Mouse (Mus musculus) embryonic fibroblast, embryonic 13.5 days (primary cell): ENCODE measurements around the gene Ankrd12.

Experiments used
- CTCF ChIP-seq: IDR thresholded peaks from 2 replicates; pipeline ENCODE4 v1.5.1; 2011; ENCODE audit warnings: mild to moderate bottlenecking, control low read depth, low read length, moderate library complexity, borderline replicate concordance; ENCODE audit not compliant: insufficient read depth
- POLR2A ChIP-seq: IDR thresholded peaks from 2 replicates; pipeline ENCODE4 v1.6.1; 2011; ENCODE audit warnings: low read depth, mild to moderate bottlenecking, control low read depth, low read length, moderate library complexity

GRCm38 (mm10) chr17:65941275-65941674, 135.6 kb downstream of the Ankrd12 start:
- TF ChIP-seq POLR2A (no peak), CTCF (no peak)
